Comparison of ENCODE assay signal across 16 mouse cellular contexts in genomic region chr7:70332926-70333664, GRCm38 (mm10). TPM values are rescaled to one million over a fixed set of nuclear protein-coding genes. Genes with fewer than 3 reads are reported as not detected.
DNase-seq lines count a peak whose midpoint lies in the region; ATAC-seq lines count a peak whose summit lies in the region.
"Had no signal": no experiment of that assay in that cellular context is flagged by ENCODE, and none has a peak within 500 bp of the region (broad histone marks: within the 10 kb centered on the region; RNA-seq: fewer than 3 reads in every experiment).

No protein-coding gene starts in this region.

- H3K36me3 ChIP-seq in lung, embryonic 15.5 days = no peaks in the 10 kb centered on the region
- no peaks in the 10 kb centered on the region for H3K36me3 ChIP-seq in forebrain, embryonic 13.5 days (ENCODE audit: poor library complexity, severe bottlenecking)
- no peaks in the 10 kb centered on the region for H3K36me3 ChIP-seq in limb, embryonic 10.5 days
- H3K36me3 ChIP-seq in stomach, embryonic 15.5 days = no peaks in the 10 kb centered on the region
- H3K36me3 ChIP-seq: embryonic facial prominence, embryonic 15.5 days; liver, embryonic 13.5 days; neural tube, embryonic 13.5 days had no signal

- H3K27me3 ChIP-seq in lung, embryonic 15.5 days = peaks cover 70% of the 10 kb centered on the region
- peaks cover 96% of the 10 kb centered on the region for H3K27me3 ChIP-seq in forebrain, embryonic 13.5 days
- H3K27me3 ChIP-seq in limb, embryonic 10.5 days (ENCODE audit: low read depth, poor library complexity, severe bottlenecking) = peaks cover 100% of the 10 kb centered on the region
- H3K27me3 ChIP-seq in stomach, embryonic 15.5 days (replicated peaks) = peaks cover 30% of the 10 kb centered on the region; the same call in 1 of the 2 replicates

- WGBS in lung, embryonic 15.5 days = 40% methylated on average over 14 of the region's 14 CpGs
- WGBS in forebrain, embryonic 13.5 days = 3% methylated on average over 14 of the region's 14 CpGs
- 3% methylated on average over 14 of the region's 14 CpGs for WGBS in limb, embryonic 10.5 days
- 38% methylated on average over 14 of the region's 14 CpGs for WGBS in stomach, embryonic 15.5 days

- ATAC-seq in lung, embryonic 15.5 days (ENCODE audit: borderline replicate concordance, extremely low read depth, low FRiP score, low TSS enrichment) = no peak
- no peak for ATAC-seq in forebrain, embryonic 13.5 days
- ATAC-seq in stomach, embryonic 15.5 days (ENCODE audit: insufficient read depth, low FRiP score, low read depth) = no peak
- ATAC-seq in granulocyte monocyte progenitor cell, adult 5-6 weeks (replicated peaks; ENCODE audit: poor library complexity, severe bottlenecking) = no peak
- ATAC-seq: CD4-positive, CD25-positive, alpha-beta regulatory T cell, adult 4 months had no signal

- H3K9me3 ChIP-seq in lung, embryonic 15.5 days = no peaks in the 10 kb centered on the region
- no peaks in the 10 kb centered on the region for H3K9me3 ChIP-seq in forebrain, embryonic 13.5 days (replicated peaks)
- no peaks in the 10 kb centered on the region for H3K9me3 ChIP-seq in limb, embryonic 10.5 days (replicated peaks)
- H3K9me3 ChIP-seq in stomach, embryonic 15.5 days = no peaks in the 10 kb centered on the region
- H3K9me3 ChIP-seq: embryonic facial prominence, embryonic 15.5 days; liver, embryonic 13.5 days; neural tube, embryonic 13.5 days had no signal

- H3K4me3 ChIP-seq in lung, embryonic 15.5 days = no peak overlapping the region
- H3K4me3 ChIP-seq in forebrain, embryonic 13.5 days = no peak overlapping the region
- 0 out of 2 replicates have a peak overlapping the region, but pooled peaks have one; percentile 62 for H3K4me3 ChIP-seq in limb, embryonic 10.5 days
- H3K4me3 ChIP-seq in stomach, embryonic 15.5 days (replicated peaks) = no peak overlapping the region

- H3K4me2 ChIP-seq in lung, embryonic 15.5 days = peak overlapping the region; percentile 93; the same call in 1 of the 2 replicates
- peak overlapping the region; percentile 65 for H3K4me2 ChIP-seq in forebrain, embryonic 13.5 days
- peak overlapping the region; percentile 79 for H3K4me2 ChIP-seq in stomach, embryonic 15.5 days

- no peak overlapping the region for H3K9ac ChIP-seq in lung, embryonic 15.5 days
- peak overlapping the region; percentile 59; the same call in 1 of the 2 replicates for H3K9ac ChIP-seq in forebrain, embryonic 13.5 days
- no peak overlapping the region for H3K9ac ChIP-seq in stomach, embryonic 15.5 days
- H3K9ac ChIP-seq: embryonic facial prominence, embryonic 15.5 days; liver, embryonic 13.5 days had no signal

- DNase-seq in lung, postnatal 36 days = no peak
- peak; percentile 40 for DNase-seq in limb, embryonic 10.5 days (ENCODE audit: low spot score)
- DNase-seq in layer of hippocampus, postnatal 36 days = no peak
- DNase-seq in c-Kit-positive CD71-positive TER-119-positive erythroid progenitor cells, embryonic 14.5 days (ENCODE audit: low spot score) = no peak
- DNase-seq: adrenal gland, postnatal 14 days; cerebellum, adult 11-12 months; kidney, adult 9 months; liver, embryonic 13.5 days; thymus, postnatal 14 days had no signal

- H3K27ac ChIP-seq in lung, embryonic 15.5 days = no peak overlapping the region
- peak overlapping the region; percentile 86 for H3K27ac ChIP-seq in forebrain, embryonic 13.5 days
- H3K27ac ChIP-seq in limb, embryonic 10.5 days = no peak overlapping the region
- 0 out of 2 replicates have a peak overlapping the region, but pooled peaks have one; percentile 68 for H3K27ac ChIP-seq in stomach, embryonic 15.5 days
- H3K27ac ChIP-seq: embryonic facial prominence, embryonic 15.5 days; liver, embryonic 13.5 days; neural tube, embryonic 13.5 days had no signal

- H3K4me1 ChIP-seq in lung, embryonic 15.5 days = peaks cover 41% of the 10 kb centered on the region
- peaks cover 36% of the 10 kb centered on the region for H3K4me1 ChIP-seq in forebrain, embryonic 13.5 days
- H3K4me1 ChIP-seq in limb, embryonic 10.5 days = peaks cover 64% of the 10 kb centered on the region
- H3K4me1 ChIP-seq in stomach, embryonic 15.5 days = peaks cover 31% of the 10 kb centered on the region
- H3K4me1 ChIP-seq: liver, embryonic 13.5 days had no signal

RNA-seq across cellular contexts. Expression of gene Nr2f2, which starts 33.4 kb away (rescaled TPM):
- polyA plus RNA-seq in lung, embryonic 15.5 days (2015; fragmentation: Nextera tagmentation; extraction: Ambion mirVana) = 107 and 108 TPM in 2 replicates
- polyA plus RNA-seq in forebrain, embryonic 13.5 days (2015; fragmentation: Nextera tagmentation; extraction: Ambion mirVana) = 97.9 and 132 TPM in 2 replicates
- 48.0 and 56.8 TPM in 2 replicates for polyA plus RNA-seq in limb, embryonic 10.5 days (2016; fragmentation: Nextera tagmentation; extraction: Ambion mirVana)
- 66.9 and 72.6 TPM in 2 replicates for polyA plus RNA-seq in stomach, embryonic 15.5 days (2015; fragmentation: Nextera tagmentation; extraction: Ambion mirVana)
- total RNA-seq in layer of hippocampus, postnatal 36 days (2021) = 10 to 100 TPM; 41.7 to 50.4 TPM
- not detected in 2 replicates for total RNA-seq in granulocyte monocyte progenitor cell, adult 5-6 weeks (2014; fragmentation: Nextera tagmentation)
- total RNA-seq in granulocyte monocyte progenitor cell, adult 5-6 weeks (2017) = not detected in 2 replicates
- polyA plus RNA-seq: CD4-positive, CD25-positive, alpha-beta regulatory T cell, adult 4 months had no signal

Comparison
In these comparisons a context has a peak if more than half of its experiments do, and no peak if none do; other contexts are left out.
1. H3K27ac ChIP-seq: peak in forebrain, embryonic 13.5 days (single experiment) and stomach, embryonic 15.5 days (single experiment); none in lung, embryonic 15.5 days (single experiment) and limb, embryonic 10.5 days (single experiment).
2. Peak in every context shown above with its lines, with median percentiles within 50 percentile points of each other: H3K4me2 ChIP-seq.